Mouse (Mus musculus): ENCODE data around the gene 4931406C07Rik. TPM values are rescaled to one million over a fixed set of nuclear protein-coding genes. Genes with fewer than 3 reads are reported as not detected.

4931406C07Rik gene
- total and polyA plus RNA-seq, 3 experiments: 12.8 to 56.2 (median 31.8) TPM

DNA sequence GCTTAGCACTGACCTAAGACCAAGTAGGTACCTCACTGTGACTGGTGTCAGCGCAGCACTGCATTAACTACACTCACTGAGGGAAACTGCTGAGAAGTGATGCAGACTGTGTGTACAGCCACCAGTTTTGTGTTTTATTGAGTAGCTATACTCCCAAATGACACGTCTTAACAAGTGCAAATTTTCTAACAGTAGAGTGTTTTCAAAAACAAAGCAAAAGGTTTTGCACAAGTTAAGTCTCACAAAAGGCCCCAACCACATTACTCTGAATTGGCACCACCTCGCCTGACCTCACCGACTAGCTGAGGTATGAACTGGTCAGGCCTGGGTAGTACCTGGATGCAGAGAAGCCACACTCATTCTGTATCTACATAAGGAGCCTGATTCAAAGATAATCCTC, 29.4 kb downstream of the 4931406C07Rik start:
- Histone ChIP-seq H3K27me3 (ENCODE audit: control insufficient read depth in 1 of 2, insufficient read depth in 2 of 2, low read length in 2 of 2) (no peaks in the 10 kb centered on the region), H3K4me3 (ENCODE audit: control insufficient read depth in 1 of 2, insufficient read depth in 1 of 2, low read depth in 2 of 2, low read length in 2 of 2) (no peak overlapping the region), H3K27ac (ENCODE audit: control insufficient read depth, low read depth, low read length) (no peak overlapping the region), H3K79me2 (ENCODE audit: control insufficient read depth, insufficient read depth, low read length, poor library complexity) (peaks cover 32% of the 10 kb centered on the region), H3K36me3 (ENCODE audit: control insufficient read depth in 1 of 2, insufficient read depth in 2 of 2, low read length in 2 of 2) (peaks cover 23 to 53% of the 10 kb centered on the region in 2 experiments), H3K9me3 (replicated peaks; ENCODE audit: insufficient read depth, low read length) (no peaks in the 10 kb centered on the region), H3K9ac (ENCODE audit: control insufficient read depth, low read depth, low read length, poor library complexity, severe bottlenecking) (no peak overlapping the region), H3K4me1 (ENCODE audit: control insufficient read depth in 1 of 2, insufficient read depth in 2 of 2, low read length in 2 of 2) (peaks cover 10 to 20% of the 10 kb centered on the region in 2 experiments)
- no peak for TF ChIP-seq CHD2 (IDR thresholded peaks at IDR 0.05; ENCODE audit: low read length)
- no peak for TF ChIP-seq RAD21 (IDR thresholded peaks at IDR 0.05; ENCODE audit: low read depth, low read length)
- TF ChIP-seq ZC3H11A (IDR thresholded peaks at IDR 0.05; ENCODE audit: low read depth, low read length): no peak
- no peak for TF ChIP-seq POLR2AphosphoS5 (IDR thresholded peaks at IDR 0.05; ENCODE audit: borderline replicate concordance, low read depth, low read length)
- no peak for TF ChIP-seq UBTF (IDR thresholded peaks at IDR 0.05; ENCODE audit: borderline replicate concordance, insufficient read depth, low read depth, low read length)
- no peak for TF ChIP-seq CHD1 (IDR thresholded peaks at IDR 0.05; ENCODE audit: low read depth, low read length)
- no peak for TF ChIP-seq EP300 (IDR thresholded peaks at IDR 0.05; ENCODE audit: low read depth in 1 of 2, low read length in 2 of 2)
- no peak for TF ChIP-seq MEF2A (IDR thresholded peaks at IDR 0.05; ENCODE audit: extremely low read depth, insufficient replicate concordance, low read depth, low read length, poor library complexity, severe bottlenecking)
- TF ChIP-seq ZMIZ1 (IDR thresholded peaks at IDR 0.05; ENCODE audit: low read depth, low read length): no peak
- no peak for TF ChIP-seq CTCF (IDR thresholded peaks at IDR 0.05 in 2 of 3, conservative IDR thresholded peaks at IDR 0.05 in 1 of 3; ENCODE audit: control insufficient read depth in 1 of 3, insufficient read depth in 1 of 3, low read depth in 2 of 3, low read length in 3 of 3, poor library complexity in 1 of 3, severe bottlenecking in 1 of 3)
- no peak for TF ChIP-seq TBP (IDR thresholded peaks at IDR 0.05; ENCODE audit: low read depth, low read length)
- TF ChIP-seq MXI1 (IDR thresholded peaks at IDR 0.05; ENCODE audit: low read depth, low read length): no peak
- no peak for TF ChIP-seq NRF1 (IDR thresholded peaks at IDR 0.05; ENCODE audit: insufficient read depth, low read depth, low read length, poor library complexity, severe bottlenecking)
- no peak for TF ChIP-seq TAL1 (IDR thresholded peaks at IDR 0.05; ENCODE audit: low read length)
- TF ChIP-seq RCOR1 (IDR thresholded peaks at IDR 0.05; ENCODE audit: low read depth, low read length): no peak
- TF ChIP-seq BHLHE40 (IDR thresholded peaks at IDR 0.05; ENCODE audit: borderline replicate concordance, low read depth, low read length): no peak
- no peak for DNase-seq (ENCODE audit: low read depth, low spot score)

DNA sequence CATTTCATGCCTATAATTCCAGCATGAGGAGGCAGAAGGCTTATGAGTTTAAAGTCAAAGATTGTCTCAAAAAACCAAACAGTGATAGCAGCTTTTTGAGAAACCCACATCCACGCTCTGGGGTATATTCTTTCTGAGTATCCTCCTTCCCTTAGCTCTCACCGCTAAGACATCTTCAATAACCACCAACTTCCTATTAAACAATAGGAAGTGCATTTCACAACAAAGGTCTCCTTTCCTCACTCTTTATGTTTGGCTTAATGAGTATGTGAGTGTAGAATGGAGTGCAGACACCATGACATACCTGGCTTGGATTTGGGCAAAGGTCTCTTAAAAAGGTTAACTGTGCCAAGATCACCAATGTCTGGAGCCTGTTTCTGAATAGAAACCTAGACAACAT, 32.3 kb downstream of the 4931406C07Rik start:
- peaks cover 19 to 78% of the 10 kb centered on the region in 2 experiments for H3K36me3 ChIP-seq (ENCODE audit: control insufficient read depth in 1 of 2, insufficient read depth in 2 of 2, low read length in 2 of 2)
- no peak overlapping the region for H3K27ac ChIP-seq (ENCODE audit: control insufficient read depth, low read depth, low read length)
- H3K79me2 ChIP-seq (ENCODE audit: control insufficient read depth, insufficient read depth, low read length, poor library complexity): peaks cover 25% of the 10 kb centered on the region
- peaks cover 7 to 9% of the 10 kb centered on the region in 2 experiments; a peak in 3 of 4 replicates for H3K4me1 ChIP-seq (ENCODE audit: control insufficient read depth in 1 of 2, insufficient read depth in 2 of 2, low read length in 2 of 2)
- no peak overlapping the region for H3K4me3 ChIP-seq (ENCODE audit: control insufficient read depth in 1 of 2, insufficient read depth in 1 of 2, low read depth in 2 of 2, low read length in 2 of 2)
- no peaks in the 10 kb centered on the region for H3K9me3 ChIP-seq (replicated peaks; ENCODE audit: insufficient read depth, low read length)
- H3K9ac ChIP-seq (ENCODE audit: control insufficient read depth, low read depth, low read length, poor library complexity, severe bottlenecking): no peak overlapping the region
- H3K27me3 ChIP-seq (ENCODE audit: control insufficient read depth in 1 of 2, insufficient read depth in 2 of 2, low read length in 2 of 2): no peaks in the 10 kb centered on the region
- no peak for DNase-seq (ENCODE audit: low read depth, low spot score)
- TF ChIP-seq MAZ (IDR thresholded peaks at IDR 0.05; ENCODE audit: low read depth, low read length) (no peak), POLR2AphosphoS2 (IDR thresholded peaks at IDR 0.05; ENCODE audit: low read length) (no peak), E2F4 (IDR thresholded peaks at IDR 0.05; ENCODE audit: borderline replicate concordance, low read depth, low read length) (no peak), POLR2A (IDR thresholded peaks at IDR 0.05; ENCODE audit: control insufficient read depth in 1 of 2, insufficient read depth in 1 of 2, low read depth in 1 of 2, low read length in 2 of 2, poor library complexity in 1 of 2) (no peak), NELFE (IDR thresholded peaks at IDR 0.05; ENCODE audit: low read depth, low read length) (no peak), ZC3H11A (IDR thresholded peaks at IDR 0.05; ENCODE audit: low read depth, low read length) (no peak), ZMIZ1 (IDR thresholded peaks at IDR 0.05; ENCODE audit: low read depth, low read length) (0 out of 2 replicates have a peak, but pooled peaks have one; percentile 23), SIN3A (IDR thresholded peaks at IDR 0.05; ENCODE audit: low read length) (no peak)

Measured in MEL (cell line).